Mouse (Mus musculus): Measurements from ENCODE around the gene Vamp2. TPM values are rescaled to one million over a fixed set of nuclear protein-coding genes. Genes with fewer than 3 reads are reported as not detected.

Vamp2 gene
- polyA plus RNA-seq, 1 experiment from 2014 or later: 98.1 TPM

- no peak overlapping the region for H3K9ac ChIP-seq (ENCODE audit: low read depth, low read length)
- H3K4me1 ChIP-seq (replicated peaks; ENCODE audit: control insufficient read depth, insufficient read depth, low read length): peaks cover 4% of the 10 kb centered on the region; the same call in 1 of the 2 replicates
- no peaks in the 10 kb centered on the region for H3K9me3 ChIP-seq (ENCODE audit: control insufficient read depth, low read length)
- H3K4me2 ChIP-seq (replicated peaks; ENCODE audit: low read depth, low read length): no peak overlapping the region
- H3K36me3 ChIP-seq (ENCODE audit: control insufficient read depth, insufficient read depth, low read length): 0 out of 2 replicates have a peak, but pooled peaks cover 2% of the 10 kb centered on the region
- no peaks in the 10 kb centered on the region for H3K27me3 ChIP-seq (ENCODE audit: control insufficient read depth, insufficient read depth, low read length)
- WGBS: 93% methylated on average over 14 of the region's 14 CpGs
- no peak for DNase-seq (ENCODE audit: low spot score)
- H3K4me3 ChIP-seq (ENCODE audit: low read depth, low read length): no peak overlapping the region
- H3K27ac ChIP-seq (ENCODE audit: low read depth, low read length): no peak overlapping the region
- ATAC-seq (ENCODE audit: low FRiP score): no peak
Measured at GRCm38 (mm10) chr11:69104487-69104886, 16.2 kb downstream of the Vamp2 start.

- Histone ChIP-seq H3K4me2 (replicated peaks; ENCODE audit: low read depth, low read length) (no peak overlapping the region), H3K9ac (ENCODE audit: low read depth, low read length) (no peak overlapping the region), H3K27ac (ENCODE audit: low read depth, low read length) (no peak overlapping the region), H3K36me3 (ENCODE audit: control insufficient read depth, insufficient read depth, low read length) (0 out of 2 replicates have a peak, but pooled peaks cover 2% of the 10 kb centered on the region), H3K4me1 (replicated peaks; ENCODE audit: control insufficient read depth, insufficient read depth, low read length) (0 out of 2 replicates have a peak, but pooled peaks cover 3% of the 10 kb centered on the region), H3K4me3 (ENCODE audit: low read depth, low read length) (no peak overlapping the region), H3K9me3 (ENCODE audit: control insufficient read depth, low read length) (no peaks in the 10 kb centered on the region), H3K27me3 (ENCODE audit: control insufficient read depth, insufficient read depth, low read length) (no peaks in the 10 kb centered on the region)
- DNase-seq (ENCODE audit: low spot score): no peak
- WGBS: 89% methylated on average over 6 of the region's 6 CpGs
- no peak for ATAC-seq (ENCODE audit: low FRiP score)
Measured at GRCm38 (mm10) chr11:69105227-69105626, 16.9 kb downstream of the Vamp2 start.

GRCm38 (mm10) chr11:69105796-69106195, 17.5 kb downstream of the Vamp2 start:
- H3K9me3 ChIP-seq (ENCODE audit: control insufficient read depth, low read length): no peaks in the 10 kb centered on the region
- H3K4me3 ChIP-seq (ENCODE audit: low read depth, low read length): no peak overlapping the region
- DNase-seq (ENCODE audit: low spot score) (no peak), ATAC-seq (ENCODE audit: low FRiP score) (no peak)
- no peaks in the 10 kb centered on the region for H3K27me3 ChIP-seq (ENCODE audit: control insufficient read depth, insufficient read depth, low read length)
- 63% methylated on average over 2 of the region's 2 CpGs for WGBS
- H3K4me2 ChIP-seq (replicated peaks; ENCODE audit: low read depth, low read length): no peak overlapping the region
- H3K9ac ChIP-seq (ENCODE audit: low read depth, low read length): no peak overlapping the region
- 0 out of 2 replicates have a peak, but pooled peaks cover 2% of the 10 kb centered on the region for H3K36me3 ChIP-seq (ENCODE audit: control insufficient read depth, insufficient read depth, low read length)
- H3K4me1 ChIP-seq (replicated peaks; ENCODE audit: control insufficient read depth, insufficient read depth, low read length): no peaks in the 10 kb centered on the region
- no peak overlapping the region for H3K27ac ChIP-seq (ENCODE audit: low read depth, low read length)

GRCm38 (mm10) chr11:69106299-69106698, 18.0 kb downstream of the Vamp2 start:
- WGBS: 93% methylated on average over 11 of the region's 11 CpGs
- no peak overlapping the region for H3K9ac ChIP-seq (ENCODE audit: low read depth, low read length)
- 0 out of 2 replicates have a peak, but pooled peaks cover 2% of the 10 kb centered on the region for H3K36me3 ChIP-seq (ENCODE audit: control insufficient read depth, insufficient read depth, low read length)
- no peaks in the 10 kb centered on the region for H3K9me3 ChIP-seq (ENCODE audit: control insufficient read depth, low read length)
- no peak overlapping the region for H3K4me2 ChIP-seq (replicated peaks; ENCODE audit: low read depth, low read length)
- DNase-seq (ENCODE audit: low spot score) (no peak), ATAC-seq (ENCODE audit: low FRiP score) (no peak)
- H3K27me3 ChIP-seq (ENCODE audit: control insufficient read depth, insufficient read depth, low read length): no peaks in the 10 kb centered on the region
- H3K4me3 ChIP-seq (ENCODE audit: low read depth, low read length): no peak overlapping the region
- no peak overlapping the region for H3K27ac ChIP-seq (ENCODE audit: low read depth, low read length)
- no peaks in the 10 kb centered on the region for H3K4me1 ChIP-seq (replicated peaks; ENCODE audit: control insufficient read depth, insufficient read depth, low read length)

- H3K4me3 ChIP-seq (ENCODE audit: low read depth, low read length): no peak overlapping the region
- 0 out of 2 replicates have a peak, but pooled peaks cover 2% of the 10 kb centered on the region for H3K36me3 ChIP-seq (ENCODE audit: control insufficient read depth, insufficient read depth, low read length)
- 87% methylated on average over 11 of the region's 11 CpGs for WGBS
- H3K27me3 ChIP-seq (ENCODE audit: control insufficient read depth, insufficient read depth, low read length): no peaks in the 10 kb centered on the region
- H3K4me1 ChIP-seq (replicated peaks; ENCODE audit: control insufficient read depth, insufficient read depth, low read length): no peaks in the 10 kb centered on the region
- H3K4me2 ChIP-seq (replicated peaks; ENCODE audit: low read depth, low read length): no peak overlapping the region
- no peaks in the 10 kb centered on the region for H3K9me3 ChIP-seq (ENCODE audit: control insufficient read depth, low read length)
- DNase-seq (ENCODE audit: low spot score) (no peak), ATAC-seq (ENCODE audit: low FRiP score) (no peak)
- H3K9ac ChIP-seq (ENCODE audit: low read depth, low read length): no peak overlapping the region
- H3K27ac ChIP-seq (ENCODE audit: low read depth, low read length): no peak overlapping the region
Measured at GRCm38 (mm10) chr11:69106842-69107241, 18.6 kb downstream of the Vamp2 start.

- no peaks in the 10 kb centered on the region for H3K4me1 ChIP-seq (replicated peaks; ENCODE audit: control insufficient read depth, insufficient read depth, low read length)
- no peaks in the 10 kb centered on the region for H3K27me3 ChIP-seq (ENCODE audit: control insufficient read depth, insufficient read depth, low read length)
- no peaks in the 10 kb centered on the region for H3K9me3 ChIP-seq (ENCODE audit: control insufficient read depth, low read length)
- no peak overlapping the region for H3K4me2 ChIP-seq (replicated peaks; ENCODE audit: low read depth, low read length)
- no peak for ATAC-seq (ENCODE audit: low FRiP score)
- DNase-seq (ENCODE audit: low spot score): no peak
- no peak overlapping the region for H3K27ac ChIP-seq (ENCODE audit: low read depth, low read length)
- 0 out of 2 replicates have a peak, but pooled peaks cover 2% of the 10 kb centered on the region for H3K36me3 ChIP-seq (ENCODE audit: control insufficient read depth, insufficient read depth, low read length)
- no peak overlapping the region for H3K4me3 ChIP-seq (ENCODE audit: low read depth, low read length)
- no peak overlapping the region for H3K9ac ChIP-seq (ENCODE audit: low read depth, low read length)
- 88% methylated on average over 11 of the region's 11 CpGs for WGBS
Measured at GRCm38 (mm10) chr11:69107676-69108075, 19.4 kb downstream of the Vamp2 start.

- ATAC-seq (ENCODE audit: low FRiP score): no peak
- WGBS: 96% methylated on average over 9 of the region's 9 CpGs
- Histone ChIP-seq H3K9me3 (ENCODE audit: control insufficient read depth, low read length) (no peaks in the 10 kb centered on the region), H3K27ac (ENCODE audit: low read depth, low read length) (no peak overlapping the region), H3K9ac (ENCODE audit: low read depth, low read length) (no peak overlapping the region), H3K4me2 (replicated peaks; ENCODE audit: low read depth, low read length) (no peak overlapping the region), H3K36me3 (ENCODE audit: control insufficient read depth, insufficient read depth, low read length) (0 out of 2 replicates have a peak, but pooled peaks cover 2% of the 10 kb centered on the region), H3K27me3 (ENCODE audit: control insufficient read depth, insufficient read depth, low read length) (no peaks in the 10 kb centered on the region), H3K4me1 (replicated peaks; ENCODE audit: control insufficient read depth, insufficient read depth, low read length) (no peaks in the 10 kb centered on the region), H3K4me3 (ENCODE audit: low read depth, low read length) (no peak overlapping the region)
- no peak for DNase-seq (ENCODE audit: low spot score)
Measured at GRCm38 (mm10) chr11:69108223-69108622, 19.9 kb downstream of the Vamp2 start.

- 0 out of 2 replicates have a peak, but pooled peaks cover 2% of the 10 kb centered on the region for H3K36me3 ChIP-seq (ENCODE audit: control insufficient read depth, insufficient read depth, low read length)
- H3K4me2 ChIP-seq (replicated peaks; ENCODE audit: low read depth, low read length): no peak overlapping the region
- no peak for DNase-seq (ENCODE audit: low spot score)
Measured at GRCm38 (mm10) chr11:69109032-69109900, 21.0 kb downstream of the Vamp2 start.

More at GRCm38 (mm10) chr11:69109032-69109900, 21.0 kb downstream of the Vamp2 start:
- Histone ChIP-seq H3K9me3 (ENCODE audit: control insufficient read depth, low read length) (no peaks in the 10 kb centered on the region), H3K27me3 (ENCODE audit: control insufficient read depth, insufficient read depth, low read length) (no peaks in the 10 kb centered on the region), H3K4me3 (ENCODE audit: low read depth, low read length) (no peak overlapping the region), H3K27ac (ENCODE audit: low read depth, low read length) (no peak overlapping the region), H3K9ac (ENCODE audit: low read depth, low read length) (no peak overlapping the region), H3K4me1 (replicated peaks; ENCODE audit: control insufficient read depth, insufficient read depth, low read length) (no peaks in the 10 kb centered on the region)
- 78% methylated on average over 13 of the region's 13 CpGs for WGBS
- ATAC-seq (ENCODE audit: low FRiP score): no peak

Measured in hindbrain, embryonic 11.5 days (tissue).